Comparison of ENCODE assay signal across 8 mouse cellular contexts in the genomic region with DNA sequence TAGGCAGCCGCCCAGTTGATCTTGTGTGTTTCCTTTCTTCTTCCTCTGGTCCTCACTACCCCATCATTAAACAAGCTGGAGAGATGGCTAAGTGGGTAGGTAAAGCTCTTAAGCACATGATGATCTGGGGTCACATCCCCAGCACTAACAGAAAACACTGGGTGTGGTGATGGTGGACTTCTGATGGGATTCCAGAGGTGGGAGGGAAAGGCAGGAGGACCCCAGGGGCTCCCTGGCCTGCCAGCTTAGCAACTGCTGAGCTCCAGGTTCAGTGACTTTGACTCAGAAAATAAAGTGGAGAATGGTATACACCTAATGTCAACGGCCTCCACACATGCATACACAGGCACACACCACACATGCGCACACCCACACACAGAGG. TPM values are rescaled to one million over a fixed set of nuclear protein-coding genes. Genes with fewer than 3 reads are reported as not detected.
DNase-seq lines count a peak whose midpoint lies in the region; ATAC-seq and TF ChIP-seq lines count a peak whose summit lies in the region.

No protein-coding gene starts in this region.

- WGBS in kidney, adult 2 months, result 41% methylated on average over 3 of the region's 3 CpGs
- WGBS in hindbrain, embryonic 12.5 days, result 53% methylated on average over 3 of the region's 3 CpGs
- WGBS in midbrain, embryonic 15.5 days, result 55% methylated on average over 3 of the region's 3 CpGs

- no peaks in the 10 kb centered on the region for H3K9me3 ChIP-seq in hindbrain, embryonic 12.5 days (replicated peaks)
- H3K9me3 ChIP-seq in midbrain, embryonic 15.5 days, result no peaks in the 10 kb centered on the region

- no peak for TF ChIP-seq POLR2A in kidney, adult 2 months (IDR thresholded peaks at IDR 0.05; ENCODE audit: low read depth, low read length)

- no peak for DNase-seq in kidney, adult 2 months
- DNase-seq in kidney, postnatal 4 days, result no peak
- DNase-seq in NIH3T3 (ENCODE audit: low read depth), result peak; percentile 28
- DNase-seq in gastrocnemius, postnatal 4 days (ENCODE audit: low spot score in 2 of 2), result no peak
- DNase-seq in adrenal gland, postnatal 14 days, result no peak
- no peak for DNase-seq in cerebellum, adult 9-10 months

- peaks cover 10% of the 10 kb centered on the region; the same call in 1 of the 2 replicates for H3K4me1 ChIP-seq in kidney, adult 2 months (ENCODE audit: control insufficient read depth, insufficient read depth, low read length)
- peaks cover 14% of the 10 kb centered on the region for H3K4me1 ChIP-seq in hindbrain, embryonic 12.5 days
- peaks cover 21% of the 10 kb centered on the region for H3K4me1 ChIP-seq in midbrain, embryonic 15.5 days

- H3K4me2 ChIP-seq in hindbrain, embryonic 12.5 days (replicated peaks), result peak overlapping the region; percentile 72
- H3K4me2 ChIP-seq in midbrain, embryonic 15.5 days, result peak overlapping the region; percentile 74

- no peaks in the 10 kb centered on the region for H3K27me3 ChIP-seq in kidney, adult 2 months (replicated peaks; ENCODE audit: control insufficient read depth, insufficient read depth, low read length)
- no peaks in the 10 kb centered on the region for H3K27me3 ChIP-seq in hindbrain, embryonic 12.5 days
- H3K27me3 ChIP-seq in midbrain, embryonic 15.5 days (replicated peaks), result no peaks in the 10 kb centered on the region

- ATAC-seq in hindbrain, embryonic 12.5 days (ENCODE audit: low FRiP score), result peak; percentile 33; the same call in 1 of the 2 replicates
- peak; percentile 37 for ATAC-seq in midbrain, embryonic 15.5 days (replicated peaks)

- peak overlapping the region; percentile 90 for H3K9ac ChIP-seq in hindbrain, embryonic 12.5 days
- peak overlapping the region; percentile 71 for H3K9ac ChIP-seq in midbrain, embryonic 15.5 days

- TF ChIP-seq CTCF in kidney, adult 2 months (conservative IDR thresholded peaks at IDR 0.05; ENCODE audit: insufficient read depth, insufficient read length, low read depth, low read length), result no peak

- H3K4me3 ChIP-seq in kidney, adult 2 months (ENCODE audit: insufficient read depth, low read depth, low read length), result peak overlapping the region; percentile 98
- H3K4me3 ChIP-seq in hindbrain, embryonic 12.5 days, result peak overlapping the region; percentile 74
- peak overlapping the region; percentile 64 for H3K4me3 ChIP-seq in midbrain, embryonic 15.5 days

- peak overlapping the region; percentile 90; the same call in 1 of the 2 replicates for H3K27ac ChIP-seq in kidney, adult 2 months (ENCODE audit: insufficient read depth, low read depth, low read length)
- peak overlapping the region; percentile 87 for H3K27ac ChIP-seq in hindbrain, embryonic 12.5 days
- peak overlapping the region; percentile 88 for H3K27ac ChIP-seq in midbrain, embryonic 15.5 days

- no peaks in the 10 kb centered on the region for H3K36me3 ChIP-seq in kidney, adult 2 months (ENCODE audit: control insufficient read depth, insufficient read depth, low read length)
- peaks cover 58% of the 10 kb centered on the region for H3K36me3 ChIP-seq in hindbrain, embryonic 12.5 days
- peaks cover 21% of the 10 kb centered on the region for H3K36me3 ChIP-seq in midbrain, embryonic 15.5 days (replicated peaks)

RNA-seq across cellular contexts. Expression of gene Gm28042, which starts 0.6 kb away (rescaled TPM):
- 2.0 and 2.4 TPM in 2 replicates for polyA plus RNA-seq in kidney, adult 2 months (2012; rRNA removed)
- 5.5 and 6.1 TPM in 2 replicates for polyA plus RNA-seq in hindbrain, embryonic 12.5 days (2016; fragmentation: Nextera tagmentation; extraction: Ambion mirVana)
- polyA plus RNA-seq in midbrain, embryonic 15.5 days (2015; fragmentation: Nextera tagmentation; extraction: Ambion mirVana), result 6.0 and 7.2 TPM in 2 replicates
- total RNA-seq in gastrocnemius, postnatal 4 days (2021), result 1 to 10 TPM; 1.0 to 1.2 TPM
- 0.85 and 1.2 TPM in 2 replicates for total RNA-seq in adrenal gland, postnatal 14 days (2021)

RNA-seq across cellular contexts. Expression of gene Jmjd7, which starts 0.7 kb away (rescaled TPM):
- polyA plus RNA-seq in kidney, adult 2 months (2012; rRNA removed), result 8.9 and 9.0 TPM in 2 replicates
- 22.2 and 22.4 TPM in 2 replicates for polyA plus RNA-seq in hindbrain, embryonic 12.5 days (2016; fragmentation: Nextera tagmentation; extraction: Ambion mirVana)
- polyA plus RNA-seq in midbrain, embryonic 15.5 days (2015; fragmentation: Nextera tagmentation; extraction: Ambion mirVana), result 21.9 and 22.6 TPM in 2 replicates
- 1 to 10 TPM; 7.9 to 9.2 TPM for total RNA-seq in gastrocnemius, postnatal 4 days (2021)
- 8.3 and 12.1 TPM in 2 replicates for total RNA-seq in adrenal gland, postnatal 14 days (2021)

RNA-seq across cellular contexts. Expression of gene Pla2g4b, which starts 5.3 kb away (rescaled TPM):
- polyA plus RNA-seq in kidney, adult 2 months (2012; rRNA removed), result 1.6 and 1.8 TPM in 2 replicates
- polyA plus RNA-seq in hindbrain, embryonic 12.5 days (2016; fragmentation: Nextera tagmentation; extraction: Ambion mirVana), result 5.0 and 6.3 TPM in 2 replicates
- 3.9 and 4.6 TPM in 2 replicates for polyA plus RNA-seq in midbrain, embryonic 15.5 days (2015; fragmentation: Nextera tagmentation; extraction: Ambion mirVana)
- total RNA-seq in gastrocnemius, postnatal 4 days (2021), result 1 to 10 TPM; 1.8 to 2.9 TPM
- 2.9 and 4.8 TPM in 2 replicates for total RNA-seq in adrenal gland, postnatal 14 days (2021)

RNA-seq across cellular contexts. Expression of gene Mapkbp1, which starts 55.4 kb away (rescaled TPM):
- 9.0 and 11.5 TPM in 2 replicates for polyA plus RNA-seq in kidney, adult 2 months (2012; rRNA removed)
- polyA plus RNA-seq in hindbrain, embryonic 12.5 days (2016; fragmentation: Nextera tagmentation; extraction: Ambion mirVana), result 5.6 and 6.0 TPM in 2 replicates
- 9.7 and 9.9 TPM in 2 replicates for polyA plus RNA-seq in midbrain, embryonic 15.5 days (2015; fragmentation: Nextera tagmentation; extraction: Ambion mirVana)
- total RNA-seq in gastrocnemius, postnatal 4 days (2021), result 10 to 100 TPM; 14.1 to 15.6 TPM
- total RNA-seq in adrenal gland, postnatal 14 days (2021), result 13.9 and 17.7 TPM in 2 replicates
